Mouse (Mus musculus) forebrain, embryonic 11.5 days (tissue): ENCODE data around the gene Gm2310. TPM values are rescaled to one million over a fixed set of nuclear protein-coding genes. Genes with fewer than 3 reads are reported as not detected.

Source experiments
- ATAC-seq: fragments of 200-750 bp; cut with Nextera tagmentation; replicated peaks from 2 replicates; pipeline ENCODE4 v1.8.0; 2017; ENCODE audit warnings: moderate TSS enrichment; ENCODE audit not compliant: low FRiP score
- DNase-seq: peaks from one replicate; pipeline ENCODE4 v3.0.0-alpha.2; 2017; ENCODE audit warnings: low spot score
- H3K27ac ChIP-seq: fragments of 300-500 bp; sonication (generic); 2 replicates; pipeline ENCODE4 v1.5.1; 2014; ENCODE audit warnings: low read depth, low read length
- H3K27me3 ChIP-seq: fragments of 300-500 bp; sonication (generic); 2 replicates; pipeline ENCODE4 v1.6.1; 2014; ENCODE audit warnings: mild to moderate bottlenecking, low read length, mixed read lengths; ENCODE audit not compliant: control insufficient read depth, insufficient read depth
- H3K36me3 ChIP-seq: fragments of 300-500 bp; sonication (generic); 2 replicates; pipeline ENCODE4 v1.6.1; 2014; ENCODE audit warnings: mild to moderate bottlenecking, low read length, moderate library complexity, mixed read lengths; ENCODE audit not compliant: control insufficient read depth, insufficient read depth
- H3K4me1 ChIP-seq: fragments of 300-500 bp; sonication (generic); replicated peaks from 2 replicates; pipeline ENCODE4 v1.6.1; 2014; ENCODE audit warnings: low read length, mixed read lengths; ENCODE audit not compliant: control insufficient read depth, insufficient read depth
- H3K4me2 ChIP-seq: fragments of 300-500 bp; sonication (generic); 2 replicates; pipeline ENCODE4 v1.6.1; 2014; ENCODE audit warnings: low read depth, mild to moderate bottlenecking, low read length, moderate library complexity, mixed read lengths; ENCODE audit not compliant: severe bottlenecking
- H3K4me3 ChIP-seq: fragments of 300-500 bp; sonication (generic); 2 replicates; pipeline ENCODE4 v1.5.1; 2014; ENCODE audit warnings: low read depth, low read length
- H3K9ac ChIP-seq: fragments of 300-500 bp; sonication (generic); 2 replicates; pipeline ENCODE4 v1.6.1; 2014; ENCODE audit warnings: low read length
- H3K9me3 ChIP-seq: fragments of 300-500 bp; sonication (generic); 2 replicates; pipeline ENCODE4 v1.6.1; 2016; ENCODE audit warnings: low read length, mixed read lengths; ENCODE audit not compliant: control insufficient read depth
- WGBS: fragments of 180-500 bp; shearing (Covaris S2); extraction: QIAGEN DNeasy Blood & Tissue Kit; methylation state at CpG from one replicate; pipeline ENCODE4 v1.1.7; 2014; 5-methylcytosine and 5-hydroxymethylcytosine counted together
- polyA plus RNA-seq: library from polyadenylated mRNA; unstranded; fragments of >200 nt; fragmentation: Nextera tagmentation; extraction: Ambion mirVana; gene quantifications from 2 replicates; pipeline ENCODE4 v1.2.1, GENCODE M21; 2014

Gene Gm2310
- polyA plus RNA-seq, 1 experiment from 2014 or later = not detected

DNA sequence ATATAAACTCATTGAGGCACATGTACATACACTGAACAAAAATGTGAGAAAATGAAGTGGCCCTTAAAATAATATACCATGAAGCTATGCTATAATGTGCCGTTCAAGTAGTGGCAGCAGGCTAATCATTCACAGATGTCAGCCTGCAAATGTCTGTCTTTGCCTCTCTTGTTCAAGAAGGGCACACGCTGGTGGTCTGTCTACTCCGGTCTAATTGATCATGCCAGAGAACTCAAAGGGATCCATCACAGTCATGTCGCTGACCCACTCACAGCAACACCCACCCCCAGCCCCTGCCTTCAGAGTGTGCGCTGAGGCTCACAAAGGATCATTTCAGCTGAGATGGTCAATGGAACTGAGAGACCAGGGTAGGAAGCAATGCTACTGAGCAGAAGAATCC lies 6.8 kb downstream of the Gm2310 start:
- DNase-seq (no peak), ATAC-seq (no peak)
- Histone ChIP-seq H3K27ac (no peak overlapping the region), H3K9ac (no peak overlapping the region), H3K27me3 (no peaks in the 10 kb centered on the region), H3K9me3 (no peaks in the 10 kb centered on the region), H3K4me1 (no peaks in the 10 kb centered on the region), H3K4me2 (no peak overlapping the region), H3K36me3 (no peaks in the 10 kb centered on the region), H3K4me3 (no peak overlapping the region)
- WGBS = 70% methylated on average over 5 of the region's 5 CpGs

DNA sequence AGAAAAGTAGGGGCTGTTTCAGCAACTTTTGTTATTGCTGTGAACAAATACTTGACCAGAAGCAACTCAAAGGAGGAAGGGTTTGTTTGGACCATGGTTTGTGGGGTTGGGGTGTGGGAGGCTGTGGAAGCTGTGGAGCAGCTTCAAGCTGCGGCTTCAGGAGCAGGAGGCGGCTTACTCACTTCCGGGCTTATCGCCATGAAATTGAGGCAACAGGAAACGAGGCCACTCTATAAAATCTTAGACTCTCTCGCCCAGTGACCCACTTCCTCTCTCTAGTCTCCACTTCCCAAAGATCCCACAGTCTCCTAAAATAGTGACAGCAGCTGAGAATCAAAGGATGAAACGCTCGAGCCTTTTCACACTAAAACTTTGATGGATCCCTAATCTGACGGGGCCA lies 7.9 kb downstream of the Gm2310 start:
- DNase-seq = no peak
- Histone ChIP-seq H3K27ac (no peak overlapping the region), H3K9ac (no peak overlapping the region), H3K4me1 (no peaks in the 10 kb centered on the region), H3K4me2 (no peak overlapping the region), H3K9me3 (no peaks in the 10 kb centered on the region), H3K4me3 (no peak overlapping the region), H3K27me3 (no peaks in the 10 kb centered on the region), H3K36me3 (no peaks in the 10 kb centered on the region)
- WGBS = 79% methylated on average over 9 of the region's 9 CpGs
- ATAC-seq = no peak

- Histone ChIP-seq H3K9me3 (no peaks in the 10 kb centered on the region), H3K4me1 (no peaks in the 10 kb centered on the region), H3K27ac (no peak overlapping the region), H3K36me3 (no peaks in the 10 kb centered on the region), H3K27me3 (no peaks in the 10 kb centered on the region), H3K4me2 (no peak overlapping the region), H3K9ac (no peak overlapping the region), H3K4me3 (no peak overlapping the region)
- DNase-seq (no peak), ATAC-seq (no peak)
- WGBS = 95% methylated on average over 2 of the region's 2 CpGs
Observed at GRCm38 (mm10) chr15:8502431-8502830, 17.3 kb downstream of the Gm2310 start.

GRCm38 (mm10) chr15:8485261-8485660 lies 34.5 kb downstream of the Gm2310 start:
- no peak overlapping the region for H3K4me2 ChIP-seq
- H3K36me3 ChIP-seq = no peaks in the 10 kb centered on the region
- no peaks in the 10 kb centered on the region for H3K27me3 ChIP-seq
- H3K4me3 ChIP-seq = no peak overlapping the region
- DNase-seq (no peak), ATAC-seq (no peak)
- H3K9me3 ChIP-seq = no peaks in the 10 kb centered on the region
- WGBS = 80% methylated on average over 6 of the region's 6 CpGs
- no peak overlapping the region for H3K27ac ChIP-seq
- H3K4me1 ChIP-seq = no peaks in the 10 kb centered on the region
- no peak overlapping the region for H3K9ac ChIP-seq

- Histone ChIP-seq H3K9ac (no peak overlapping the region), H3K4me2 (no peak overlapping the region), H3K4me1 (no peaks in the 10 kb centered on the region), H3K36me3 (no peaks in the 10 kb centered on the region), H3K4me3 (no peak overlapping the region), H3K9me3 (no peaks in the 10 kb centered on the region), H3K27me3 (no peaks in the 10 kb centered on the region), H3K27ac (no peak overlapping the region)
- DNase-seq (no peak), ATAC-seq (no peak)
- 45% methylated on average over 4 of the region's 4 CpGs for WGBS
Observed at GRCm38 (mm10) chr15:8469006-8469575, 50.7 kb downstream of the Gm2310 start.

Other genes with a start within 250 kb of the Gm2310 start
- gene Nipbl, start 75.5 kb downstream of the Gm2310 start, polyA plus RNA-seq = 27.4 and 30.2 TPM in 2 replicates
- 48.7 and 49.3 TPM in 2 replicates for gene Slc1a3, start 190.8 kb upstream of the Gm2310 start, polyA plus RNA-seq